Mouse (Mus musculus): ENCODE results near the gene Chrng. TPM values are rescaled to one million over a fixed set of nuclear protein-coding genes. Genes with fewer than 3 reads are reported as not detected.

Gene Chrng
- polyA plus RNA-seq, 1 experiment from 2014 or later: 0.36 TPM

- no peak for ATAC-seq (ENCODE audit: low FRiP score, low TSS enrichment)
- TF ChIP-seq CTCF (IDR thresholded peaks at IDR 0.05; ENCODE audit: low read depth): no peak
- no peak for TF ChIP-seq EP300 (optimal IDR thresholded peaks at IDR 0.05)
- DNase-seq (ENCODE audit: low spot score): no peak
- Histone ChIP-seq H3K36me3 (ENCODE audit: control insufficient read depth, insufficient read depth, low read length) (no peaks in the 10 kb centered on the region), H3K4me2 (replicated peaks; ENCODE audit: low read depth) (no peak overlapping the region), H3K27me3 (ENCODE audit: control insufficient read depth, insufficient read depth, low read length) (no peaks in the 10 kb centered on the region; the same call in 1 of the 2 replicates), H3K9ac (ENCODE audit: low read length) (no peak overlapping the region), H3K4me1 (replicated peaks; ENCODE audit: control insufficient read depth, insufficient read depth) (no peaks in the 10 kb centered on the region), H3K9me3 (ENCODE audit: control insufficient read depth, low read length) (no peaks in the 10 kb centered on the region), H3K4me3 (ENCODE audit: low read depth, low read length) (no peak overlapping the region), H3K27ac (replicated peaks) (no peak overlapping the region)
- 73% methylated on average over 5 of the region's 5 CpGs for WGBS
Observed at GRCm38 (mm10) chr1:87203779-87204178, 678 bp upstream of the Chrng start.

DNA sequence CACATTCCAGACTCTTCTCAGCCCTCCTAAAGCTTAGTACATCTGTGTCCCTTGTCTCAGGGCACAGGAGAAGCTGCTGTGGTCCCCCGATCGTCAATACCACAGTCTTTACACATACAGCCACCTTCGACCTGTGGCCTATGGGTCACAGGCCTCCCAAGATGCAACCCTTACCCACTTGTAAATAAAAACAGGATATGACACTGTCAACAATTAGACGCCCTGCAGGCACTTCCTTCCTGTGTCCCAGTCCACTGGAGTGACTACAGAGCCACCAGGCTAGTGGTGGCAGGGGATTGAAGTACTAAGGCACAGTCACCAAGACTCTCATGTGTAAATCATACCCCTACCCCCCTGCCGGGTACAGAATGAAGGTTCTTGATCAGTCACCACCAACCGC is 581 bp downstream of the Chrng start:
- H3K27ac ChIP-seq (replicated peaks): no peak overlapping the region
- H3K9me3 ChIP-seq (ENCODE audit: control insufficient read depth, low read length): no peaks in the 10 kb centered on the region
- TF ChIP-seq CTCF (IDR thresholded peaks at IDR 0.05; ENCODE audit: low read depth) (no peak), EP300 (optimal IDR thresholded peaks at IDR 0.05) (no peak)
- H3K9ac ChIP-seq (ENCODE audit: low read length): no peak overlapping the region
- no peak for ATAC-seq (ENCODE audit: low FRiP score, low TSS enrichment)
- DNase-seq (ENCODE audit: low spot score): no peak
- H3K4me3 ChIP-seq (ENCODE audit: low read depth, low read length): no peak overlapping the region
- no peaks in the 10 kb centered on the region for H3K4me1 ChIP-seq (replicated peaks; ENCODE audit: control insufficient read depth, insufficient read depth)
- no peaks in the 10 kb centered on the region for H3K36me3 ChIP-seq (ENCODE audit: control insufficient read depth, insufficient read depth, low read length)
- H3K27me3 ChIP-seq (ENCODE audit: control insufficient read depth, insufficient read depth, low read length): no peaks in the 10 kb centered on the region; the same call in 1 of the 2 replicates
- WGBS: 52% methylated on average over 6 of the region's 6 CpGs
- no peak overlapping the region for H3K4me2 ChIP-seq (replicated peaks; ENCODE audit: low read depth)

GRCm38 (mm10) chr1:87205502-87205901 is 1.0 kb downstream of the Chrng start:
- no peaks in the 10 kb centered on the region for H3K36me3 ChIP-seq (ENCODE audit: control insufficient read depth, insufficient read depth, low read length)
- no peaks in the 10 kb centered on the region for H3K9me3 ChIP-seq (ENCODE audit: control insufficient read depth, low read length)
- H3K9ac ChIP-seq (ENCODE audit: low read length): no peak overlapping the region
- no peak overlapping the region for H3K4me2 ChIP-seq (replicated peaks; ENCODE audit: low read depth)
- no peak overlapping the region for H3K27ac ChIP-seq (replicated peaks)
- DNase-seq (ENCODE audit: low spot score) (no peak), ATAC-seq (ENCODE audit: low FRiP score, low TSS enrichment) (no peak)
- no peak overlapping the region for H3K4me3 ChIP-seq (ENCODE audit: low read depth, low read length)
- no peaks in the 10 kb centered on the region; the same call in 1 of the 2 replicates for H3K27me3 ChIP-seq (ENCODE audit: control insufficient read depth, insufficient read depth, low read length)
- TF ChIP-seq EP300 (optimal IDR thresholded peaks at IDR 0.05) (no peak), CTCF (IDR thresholded peaks at IDR 0.05; ENCODE audit: low read depth) (no peak)
- no peaks in the 10 kb centered on the region for H3K4me1 ChIP-seq (replicated peaks; ENCODE audit: control insufficient read depth, insufficient read depth)
- 30% methylated on average over 3 of the region's 3 CpGs for WGBS

DNA sequence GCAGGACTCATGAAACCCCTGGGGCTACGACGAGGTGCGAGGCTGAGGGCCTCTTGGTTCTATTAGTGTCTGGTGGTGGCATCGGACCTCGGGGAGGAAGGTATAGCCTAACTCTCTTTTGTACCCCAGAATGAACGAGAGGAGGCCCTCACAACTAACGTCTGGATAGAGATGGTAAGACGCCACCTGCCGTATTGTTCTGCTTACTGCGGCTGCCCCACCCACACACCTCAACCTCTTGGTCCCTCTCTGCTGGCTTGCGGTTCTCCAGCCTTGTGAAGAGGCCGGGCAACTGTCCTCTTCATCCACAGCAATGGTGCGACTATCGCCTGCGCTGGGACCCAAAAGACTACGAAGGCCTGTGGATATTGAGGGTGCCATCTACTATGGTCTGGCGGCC is 1.9 kb downstream of the Chrng start:
- Histone ChIP-seq H3K9me3 (ENCODE audit: control insufficient read depth, low read length) (no peaks in the 10 kb centered on the region), H3K9ac (ENCODE audit: low read length) (no peak overlapping the region), H3K27me3 (ENCODE audit: control insufficient read depth, insufficient read depth, low read length) (no peaks in the 10 kb centered on the region; the same call in 1 of the 2 replicates), H3K4me1 (replicated peaks; ENCODE audit: control insufficient read depth, insufficient read depth) (no peaks in the 10 kb centered on the region), H3K27ac (replicated peaks) (no peak overlapping the region), H3K36me3 (ENCODE audit: control insufficient read depth, insufficient read depth, low read length) (no peaks in the 10 kb centered on the region), H3K4me3 (ENCODE audit: low read depth, low read length) (no peak overlapping the region), H3K4me2 (replicated peaks; ENCODE audit: low read depth) (no peak overlapping the region)
- WGBS: 23% methylated on average over 17 of the region's 17 CpGs
- ATAC-seq (ENCODE audit: low FRiP score, low TSS enrichment): no peak
- peak; percentile 57 for TF ChIP-seq CTCF (IDR thresholded peaks at IDR 0.05; ENCODE audit: low read depth)
- TF ChIP-seq EP300 (optimal IDR thresholded peaks at IDR 0.05): no peak
- DNase-seq (ENCODE audit: low spot score): peak; percentile 50

DNA sequence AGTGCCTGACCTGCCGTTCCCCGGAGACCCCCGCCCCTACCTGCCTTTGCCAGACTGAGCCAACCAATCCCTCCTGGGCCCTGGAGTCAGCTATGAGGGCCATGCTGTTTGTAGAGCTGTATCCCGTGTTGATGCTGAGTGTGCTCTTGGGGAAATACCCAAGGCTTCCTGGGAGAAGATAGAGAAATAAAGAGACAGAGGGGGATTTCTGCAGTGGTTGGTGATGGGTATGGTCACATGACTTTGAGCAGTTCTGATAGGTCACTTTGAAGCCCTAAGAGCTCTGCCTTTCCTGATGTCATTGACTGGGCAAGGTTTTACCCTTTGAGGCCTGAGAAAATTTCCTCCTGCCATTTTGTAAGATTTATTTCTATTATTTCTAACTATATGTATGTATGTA is 7.0 kb downstream of the Chrng start:
- ATAC-seq (ENCODE audit: low FRiP score, low TSS enrichment) (no peak), DNase-seq (ENCODE audit: low spot score) (no peak)
- Histone ChIP-seq H3K9me3 (ENCODE audit: control insufficient read depth, low read length) (no peaks in the 10 kb centered on the region), H3K36me3 (ENCODE audit: control insufficient read depth, insufficient read depth, low read length) (no peaks in the 10 kb centered on the region), H3K27me3 (ENCODE audit: control insufficient read depth, insufficient read depth, low read length) (no peaks in the 10 kb centered on the region; the same call in 1 of the 2 replicates), H3K4me2 (replicated peaks; ENCODE audit: low read depth) (no peak overlapping the region), H3K27ac (replicated peaks) (no peak overlapping the region), H3K9ac (ENCODE audit: low read length) (no peak overlapping the region), H3K4me3 (ENCODE audit: low read depth, low read length) (no peak overlapping the region), H3K4me1 (replicated peaks; ENCODE audit: control insufficient read depth, insufficient read depth) (peaks cover 10% of the 10 kb centered on the region; the same call in 1 of the 2 replicates)
- WGBS: 80% methylated on average over 4 of the region's 4 CpGs
- no peak for TF ChIP-seq CTCF (IDR thresholded peaks at IDR 0.05; ENCODE audit: low read depth)
- TF ChIP-seq EP300 (optimal IDR thresholded peaks at IDR 0.05): no peak

DNA sequence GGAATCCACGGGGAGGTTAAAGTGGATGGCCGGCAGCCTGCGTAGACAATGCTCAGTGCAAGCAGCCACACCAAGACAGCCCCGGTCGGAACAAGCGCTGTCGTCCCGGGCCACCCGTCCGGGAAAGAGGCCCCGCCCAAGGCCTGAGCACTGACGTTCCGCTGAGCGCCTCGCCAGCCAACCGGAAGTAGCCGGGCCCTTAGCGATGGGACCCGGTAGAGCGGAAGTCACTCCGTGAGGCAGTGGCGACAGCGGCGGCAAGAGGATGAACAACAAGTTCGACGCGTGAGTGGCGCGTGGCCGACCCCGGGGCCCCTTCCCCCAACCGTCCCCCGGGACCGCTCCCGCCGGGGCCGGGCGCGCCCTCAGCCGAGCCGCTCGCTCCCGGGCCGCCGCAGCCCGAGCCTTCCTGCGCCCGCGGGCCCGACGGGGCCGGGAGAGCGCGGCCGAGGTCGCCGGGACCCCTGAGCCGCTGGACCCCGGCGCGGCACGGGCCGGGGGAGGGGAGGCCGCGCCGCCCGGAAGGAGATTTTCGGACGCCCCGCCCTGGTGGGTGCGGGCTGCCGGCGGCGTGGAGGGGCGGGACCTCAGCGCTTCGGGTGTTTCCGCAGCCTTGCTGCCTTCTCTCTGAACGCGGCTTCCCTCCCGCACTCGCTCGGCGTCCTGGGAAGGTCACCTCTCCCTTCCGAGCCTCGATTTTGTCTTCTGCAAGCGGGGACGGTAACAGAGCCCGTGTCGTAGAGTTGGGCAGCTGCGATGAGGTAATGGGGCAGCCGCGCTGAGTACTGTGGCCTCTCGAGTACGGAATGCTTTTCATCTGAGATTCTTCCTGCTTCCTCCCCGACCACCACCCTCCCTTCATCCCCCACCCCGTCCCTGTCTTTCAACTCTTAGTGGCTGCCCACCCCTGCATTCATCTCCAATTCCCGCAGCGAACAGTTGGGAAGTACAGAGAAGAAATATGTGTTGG is 9.6 kb downstream of the Chrng start, which contains the start of gene Eif4e2:
Eif4e2 (plus strand) TSS at position 180 of the 970 bp plus-strand sequence.
- Histone ChIP-seq H3K27me3 (ENCODE audit: control insufficient read depth, insufficient read depth, low read length) (no peaks in the 10 kb centered on the region), H3K4me1 (replicated peaks; ENCODE audit: control insufficient read depth, insufficient read depth) (peaks cover 10% of the 10 kb centered on the region; the same call in 1 of the 2 replicates), H3K4me2 (replicated peaks; ENCODE audit: low read depth) (peak within 1 kb of the TSS; percentile 76), H3K4me3 (ENCODE audit: low read depth, low read length) (peak within 1 kb of the TSS; percentile 71), H3K27ac (replicated peaks) (peak within 1 kb of the TSS; percentile 100), H3K9me3 (ENCODE audit: control insufficient read depth, low read length) (no peaks in the 10 kb centered on the region), H3K9ac (ENCODE audit: low read length) (peak within 1 kb of the TSS; percentile 98), H3K36me3 (ENCODE audit: control insufficient read depth, insufficient read depth, low read length) (no peaks in the 10 kb centered on the region)
- TF ChIP-seq CTCF (IDR thresholded peaks at IDR 0.05; ENCODE audit: low read depth) (peak; percentile 32; the same call in 1 of the 2 replicates), EP300 (optimal IDR thresholded peaks at IDR 0.05) (no peak)
- DNase-seq (ENCODE audit: low spot score) (peak; percentile 96), ATAC-seq (ENCODE audit: low FRiP score, low TSS enrichment) (peak; percentile 97)
- 1% methylated on average over 69 of the region's 99 CpGs for WGBS
